Mouse (Mus musculus) kidney, embryonic 15.5 days (tissue): ENCODE results near the gene Noxred1. TPM values are rescaled to one million over a fixed set of nuclear protein-coding genes. Genes with fewer than 3 reads are reported as not detected.
"Not testable (repeated sequence)": the region's sequence is repeated elsewhere in the genome, so short reads cannot be mapped to it uniquely, and the experiment has no call there.

Experiments
- ATAC-seq: fragments of 200-750 bp; cut with Nextera tagmentation; replicated peaks from 2 replicates; pipeline ENCODE4 v1.8.0; 2017; ENCODE audit warnings: moderate TSS enrichment; ENCODE audit not compliant: low FRiP score
- H3K27ac ChIP-seq: fragments of 300-500 bp; sonication (generic); 2 replicates; pipeline ENCODE4 v1.5.1; 2015; ENCODE audit warnings: mild to moderate bottlenecking, inconsistent platforms
- H3K27me3 ChIP-seq: fragments of 300-500 bp; sonication (generic); 2 replicates; pipeline ENCODE4 v1.6.1; 2015; ENCODE audit warnings: inconsistent platforms
- H3K36me3 ChIP-seq: fragments of 300-500 bp; sonication (generic); 2 replicates; pipeline ENCODE4 v1.6.1; 2015; ENCODE audit warnings: inconsistent platforms
- H3K4me1 ChIP-seq: fragments of 300-500 bp; sonication (generic); 2 replicates; pipeline ENCODE4 v1.6.1; 2015; ENCODE audit warnings: inconsistent platforms
- H3K4me2 ChIP-seq: fragments of 300-500 bp; sonication (generic); 2 replicates; pipeline ENCODE4 v1.6.1; 2015; ENCODE audit warnings: moderate library complexity, mild to moderate bottlenecking, inconsistent platforms
- H3K4me3 ChIP-seq: fragments of 300-500 bp; sonication (generic); replicated peaks from 2 replicates; pipeline ENCODE4 v1.5.1; 2015; ENCODE audit warnings: mild to moderate bottlenecking, inconsistent platforms
- H3K9ac ChIP-seq: fragments of 300-500 bp; sonication (generic); 2 replicates; pipeline ENCODE4 v1.6.1; 2015; ENCODE audit warnings: mild to moderate bottlenecking, inconsistent platforms
- H3K9me3 ChIP-seq: fragments of 300-500 bp; sonication (generic); replicated peaks from 2 replicates; pipeline ENCODE4 v1.6.1; 2016; ENCODE audit warnings: inconsistent platforms
- WGBS: fragments of 180-500 bp; shearing (Covaris S2); methylation state at CpG from one replicate; pipeline ENCODE4 v1.1.7; 2015; ENCODE audit warnings: mixed read lengths; 5-methylcytosine and 5-hydroxymethylcytosine counted together
- polyA plus RNA-seq: library from polyadenylated mRNA; unstranded; fragments of >200 nt; fragmentation: Nextera tagmentation; extraction: Ambion mirVana; gene quantifications from 2 replicates; pipeline ENCODE4 v1.2.1, GENCODE M21; 2015

The Noxred1 gene
- polyA plus RNA-seq, result 0.55 and 0.66 TPM in 2 replicates

DNA sequence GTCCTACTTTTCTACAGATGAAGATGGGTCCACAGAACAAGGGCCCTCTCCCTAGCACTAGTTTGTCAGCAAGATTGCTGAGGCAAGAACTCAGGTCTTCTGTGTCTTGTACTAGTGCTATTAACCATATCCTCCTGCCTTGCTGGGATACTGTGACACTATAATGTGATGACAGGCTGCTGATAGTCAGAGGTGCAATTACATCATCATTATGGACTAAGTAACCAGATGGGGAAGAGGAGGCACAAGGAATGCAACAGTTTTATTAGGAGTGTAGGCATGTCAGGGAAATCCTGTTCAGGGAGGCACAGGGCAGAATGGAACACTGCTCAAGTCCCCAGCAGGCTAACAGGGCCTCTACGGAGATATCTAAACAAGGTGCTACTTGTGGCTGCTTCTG lies at the start of gene Noxred1:
Gene Noxred1, minus strand, starts transcription at position 101 of the 400 bp plus-strand sequence.
- no peak for ATAC-seq

DNA sequence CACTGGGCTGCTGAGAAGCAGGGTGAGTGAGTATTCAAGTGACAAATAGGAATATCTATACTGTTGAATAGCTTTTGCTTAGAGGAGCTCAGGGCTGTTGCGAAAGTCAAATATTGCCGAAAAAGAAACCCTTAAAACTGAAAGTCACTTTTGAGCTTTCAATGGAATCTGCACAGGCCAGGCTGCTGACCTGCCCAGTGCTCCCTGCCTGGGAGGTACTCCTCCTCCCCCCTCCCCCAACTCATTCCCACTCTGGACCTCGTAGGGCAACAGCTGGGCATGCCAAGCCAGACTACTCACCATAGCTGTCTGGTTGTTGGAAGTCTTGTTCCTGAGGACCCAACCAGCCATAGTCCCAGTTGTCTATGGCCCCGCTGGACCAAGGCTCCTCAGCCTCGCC lies 46.2 kb upstream of the Noxred1 start:
- Histone ChIP-seq H3K27me3 (no peaks in the 10 kb centered on the region), H3K9me3 (no peaks in the 10 kb centered on the region), H3K4me3 (no peak overlapping the region), H3K4me2 (no peak overlapping the region), H3K27ac (no peak overlapping the region), H3K9ac (no peak overlapping the region), H3K4me1 (peaks cover 5% of the 10 kb centered on the region), H3K36me3 (no peaks in the 10 kb centered on the region)
- 81% methylated on average over 5 of the region's 5 CpGs for WGBS
- ATAC-seq, result no peak

More for the DNA sequence above, at the start of gene Noxred1:
- H3K9ac ChIP-seq, result no peak within 1 kb of the TSS
- H3K4me1 ChIP-seq, result no peaks in the 10 kb centered on the region
- no peaks in the 10 kb centered on the region for H3K27me3 ChIP-seq
- 88% methylated on average over 1 of the region's 1 CpGs for WGBS
- no peak within 1 kb of the TSS for H3K4me2 ChIP-seq
- no peak within 1 kb of the TSS for H3K4me3 ChIP-seq
- peaks cover 47% of the 10 kb centered on the region for H3K36me3 ChIP-seq
- no peak within 1 kb of the TSS for H3K27ac ChIP-seq
- no peaks in the 10 kb centered on the region for H3K9me3 ChIP-seq

DNA sequence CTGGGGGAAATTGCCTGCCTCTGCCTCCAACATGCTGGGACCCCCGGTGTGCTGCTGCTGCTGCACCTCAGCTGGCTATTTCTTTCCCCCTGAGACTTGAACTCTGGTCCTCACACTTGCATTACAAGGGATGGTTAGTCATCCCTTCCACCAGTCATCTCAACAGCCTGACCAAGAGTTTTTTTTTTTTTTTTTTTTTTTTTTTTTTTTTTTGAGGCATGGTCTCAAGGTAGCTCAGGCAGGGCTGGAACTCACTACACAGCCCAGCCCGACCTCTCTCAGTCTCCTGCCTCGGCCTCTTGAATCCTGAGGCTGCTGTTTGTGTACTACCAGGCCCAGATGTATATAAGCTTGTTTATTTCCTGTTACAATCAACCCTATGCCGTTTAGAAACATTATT lies 45.7 kb upstream of the Noxred1 start:
- Histone ChIP-seq H3K9ac (no peak overlapping the region), H3K4me2 (no peak overlapping the region), H3K27ac (no peak overlapping the region), H3K4me3 (no peak overlapping the region), H3K9me3 (no peaks in the 10 kb centered on the region), H3K27me3 (no peaks in the 10 kb centered on the region), H3K36me3 (no peaks in the 10 kb centered on the region), H3K4me1 (peaks cover 9% of the 10 kb centered on the region)
- no peak for ATAC-seq
- 81% methylated on average over 4 of the region's 4 CpGs for WGBS

DNA sequence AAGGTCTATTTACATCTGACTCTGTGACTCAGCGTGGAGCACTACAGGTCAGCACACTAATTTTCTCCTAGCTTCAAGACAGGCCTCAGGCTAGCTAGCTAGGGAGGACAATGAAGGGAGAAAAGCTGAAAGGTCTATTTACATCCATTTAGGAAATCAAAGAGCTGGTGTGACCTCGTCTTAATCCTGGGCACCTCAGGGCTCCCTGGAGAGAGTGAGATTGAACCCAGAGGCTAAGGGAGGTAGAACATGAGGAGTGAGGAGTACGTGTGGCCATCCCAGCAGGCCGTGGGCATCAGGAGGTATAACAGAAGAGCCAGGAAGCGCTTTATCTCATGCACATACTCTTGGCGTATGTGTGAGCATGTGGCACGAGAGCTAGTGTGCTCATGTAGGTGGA lies 45.2 kb upstream of the Noxred1 start:
- H3K27me3 ChIP-seq, result no peaks in the 10 kb centered on the region
- H3K4me1 ChIP-seq, result peaks cover 15% of the 10 kb centered on the region
- 72% methylated on average over 7 of the region's 7 CpGs for WGBS

DNA sequence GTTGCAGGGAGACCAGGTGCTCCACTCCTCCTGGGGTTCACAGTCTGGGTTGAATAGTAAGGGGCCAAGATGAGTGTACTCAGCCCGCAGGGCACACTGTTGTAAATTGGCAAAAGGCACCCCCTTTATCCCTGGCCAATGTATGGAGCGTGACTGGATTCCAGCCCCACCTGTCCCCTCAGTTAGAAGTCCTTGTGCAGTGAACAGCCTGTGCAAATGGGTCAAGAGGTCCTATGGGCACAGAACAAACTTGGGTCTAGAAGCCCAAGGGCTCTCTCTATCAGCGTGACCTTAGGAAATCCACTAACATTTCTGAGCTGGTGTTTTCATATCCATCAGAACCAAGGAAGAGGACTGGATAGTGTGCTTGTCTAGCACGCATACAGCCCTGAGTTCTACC lies 44.2 kb upstream of the Noxred1 start:
- H3K36me3 ChIP-seq, result no peaks in the 10 kb centered on the region
- WGBS, result 95% methylated on average over 4 of the region's 4 CpGs
- H3K4me2 ChIP-seq, result no peak overlapping the region
- no peak for ATAC-seq
- H3K4me3 ChIP-seq, result no peak overlapping the region
- H3K27me3 ChIP-seq, result no peaks in the 10 kb centered on the region
- no peaks in the 10 kb centered on the region for H3K9me3 ChIP-seq
- H3K27ac ChIP-seq, result no peak overlapping the region
- H3K4me1 ChIP-seq, result peaks cover 23% of the 10 kb centered on the region
- no peak overlapping the region for H3K9ac ChIP-seq

More for the DNA sequence above, 45.2 kb upstream of the Noxred1 start:
- Histone ChIP-seq H3K36me3 (no peaks in the 10 kb centered on the region), H3K4me3 (no peak overlapping the region), H3K27ac (no peak overlapping the region), H3K9ac (no peak overlapping the region), H3K4me2 (no peak overlapping the region), H3K9me3 (no peaks in the 10 kb centered on the region)
- no peak for ATAC-seq

DNA sequence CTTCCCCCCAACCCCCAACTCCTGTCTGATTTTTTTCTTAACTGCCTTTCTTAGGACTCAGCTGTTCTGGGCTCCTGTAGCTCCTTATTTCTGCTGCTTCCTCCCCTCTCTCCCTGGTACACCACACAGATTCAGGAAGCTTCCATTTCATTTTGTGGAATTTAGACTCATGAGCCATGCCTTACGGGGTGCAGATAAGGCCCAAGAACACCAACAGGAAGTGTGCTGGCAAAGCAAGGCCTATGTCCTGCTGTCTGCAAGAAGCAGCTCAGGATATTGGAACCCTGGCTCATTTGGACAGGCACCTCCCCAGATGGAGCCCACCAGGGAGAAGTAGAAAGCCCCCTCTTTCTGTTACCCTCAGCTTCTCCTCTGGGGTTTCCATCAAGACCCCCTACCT lies 43.2 kb upstream of the Noxred1 start:
- Histone ChIP-seq H3K27me3 (no peaks in the 10 kb centered on the region), H3K36me3 (0 out of 2 replicates have a peak, but pooled peaks cover 2% of the 10 kb centered on the region), H3K9ac (no peak overlapping the region), H3K4me2 (no peak overlapping the region), H3K4me3 (no peak overlapping the region), H3K4me1 (peaks cover 23% of the 10 kb centered on the region), H3K9me3 (no peaks in the 10 kb centered on the region), H3K27ac (no peak overlapping the region)
- 67% methylated on average over 1 of the region's 1 CpGs for WGBS
- ATAC-seq, result no peak

DNA sequence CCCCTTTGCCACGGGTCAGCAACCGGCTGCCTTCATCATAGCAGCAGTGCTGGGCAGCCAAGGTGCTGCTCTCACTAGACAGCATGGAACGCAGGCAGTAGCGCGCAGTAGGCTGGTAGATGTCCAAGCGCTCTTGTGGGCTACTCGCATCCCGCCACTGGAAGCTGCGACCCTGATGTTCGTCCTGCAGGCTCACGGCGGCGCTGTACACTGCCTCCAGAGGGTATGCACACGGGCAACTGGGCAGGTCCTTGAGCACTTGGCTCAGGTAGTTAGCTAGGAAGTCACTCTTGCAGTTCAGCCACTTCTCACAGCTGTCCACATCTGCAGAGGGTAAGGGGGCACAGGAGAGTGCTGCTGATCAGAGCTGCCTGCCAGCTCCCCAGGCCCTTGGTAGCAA lies 41.3 kb upstream of the Noxred1 start:
- Histone ChIP-seq H3K4me1 (peaks cover 23% of the 10 kb centered on the region), H3K4me2 (no peak overlapping the region), H3K4me3 (no peak overlapping the region), H3K9me3 (no peaks in the 10 kb centered on the region), H3K27me3 (no peaks in the 10 kb centered on the region), H3K27ac (no peak overlapping the region), H3K9ac (no peak overlapping the region), H3K36me3 (peaks cover 21% of the 10 kb centered on the region)
- peak; percentile 29 for ATAC-seq
- 51% methylated on average over 14 of the region's 14 CpGs for WGBS

DNA sequence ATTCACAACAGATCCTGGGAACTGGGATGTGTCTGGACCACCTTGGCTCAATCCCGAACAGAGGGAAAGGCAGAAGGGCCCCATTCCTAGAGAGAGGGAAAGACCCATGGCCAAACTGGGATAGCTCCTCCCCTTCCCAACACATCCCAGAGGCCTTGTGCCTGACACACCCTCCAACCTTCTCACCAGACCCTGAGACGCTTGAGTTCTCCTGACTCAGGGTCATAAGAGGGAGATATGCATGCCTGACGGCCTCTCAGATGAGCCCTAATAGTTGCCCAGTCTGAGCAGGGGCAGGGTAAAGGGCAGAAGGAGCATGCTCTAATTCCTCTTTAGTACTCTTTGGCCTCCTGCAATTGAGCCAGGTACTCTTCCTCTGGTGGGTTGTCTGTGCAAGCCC lies 40.8 kb upstream of the Noxred1 start:
- H3K36me3 ChIP-seq, result peaks cover 26% of the 10 kb centered on the region
- WGBS, result 38% methylated on average over 3 of the region's 3 CpGs
- ATAC-seq, result peak; percentile 47
- H3K9ac ChIP-seq, result no peak overlapping the region
- no peak overlapping the region for H3K27ac ChIP-seq
- H3K4me1 ChIP-seq, result peaks cover 23% of the 10 kb centered on the region
- no peaks in the 10 kb centered on the region for H3K9me3 ChIP-seq
- no peaks in the 10 kb centered on the region for H3K27me3 ChIP-seq
- no peak overlapping the region for H3K4me3 ChIP-seq
- H3K4me2 ChIP-seq, result no peak overlapping the region

DNA sequence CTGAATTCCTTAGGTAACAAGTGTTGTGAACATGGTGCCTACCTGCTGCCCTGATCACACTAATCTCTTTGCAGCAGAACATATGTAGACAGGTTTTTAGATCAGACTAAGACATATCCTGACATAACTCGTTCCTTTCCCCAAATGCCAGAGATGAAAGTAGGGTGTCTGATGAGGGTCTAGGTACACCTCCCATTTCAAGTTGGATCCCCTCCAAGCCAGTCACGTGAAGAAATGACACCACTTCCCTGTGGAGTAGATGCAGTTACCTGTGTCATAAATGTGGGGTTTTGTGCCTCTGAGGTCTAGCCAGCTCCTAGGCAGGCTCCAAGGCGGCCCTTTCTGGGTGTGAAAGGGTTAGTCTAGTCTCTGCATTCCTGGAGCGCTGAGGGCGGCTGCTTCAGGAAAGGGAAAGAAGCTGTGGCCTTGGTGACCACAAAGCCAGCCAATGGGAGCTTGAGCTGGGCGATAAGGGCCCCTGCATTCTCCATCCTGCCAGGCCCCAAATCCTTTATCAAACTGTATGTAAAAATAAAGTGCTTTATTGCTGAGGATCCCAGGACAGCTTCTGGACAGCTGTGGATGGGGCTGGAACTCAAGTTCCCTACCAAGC lies 39.7 kb upstream of the Noxred1 start:
- peak overlapping the region; percentile 25; the same call in 1 of the 2 replicates for H3K4me2 ChIP-seq
- H3K36me3 ChIP-seq, result peaks cover 38% of the 10 kb centered on the region
- peak overlapping the region; percentile 37; the same call in 1 of the 2 replicates for H3K27ac ChIP-seq
- H3K27me3 ChIP-seq, result no peaks in the 10 kb centered on the region
- ATAC-seq, result 0 out of 2 replicates have a peak, but pooled peaks have one; percentile 52
- H3K4me1 ChIP-seq, result peaks cover 23% of the 10 kb centered on the region
- H3K9ac ChIP-seq, result no peak overlapping the region
- H3K9me3 ChIP-seq, result no peaks in the 10 kb centered on the region
- no peak overlapping the region for H3K4me3 ChIP-seq
- WGBS, result 15% methylated on average over 6 of the region's 6 CpGs

DNA sequence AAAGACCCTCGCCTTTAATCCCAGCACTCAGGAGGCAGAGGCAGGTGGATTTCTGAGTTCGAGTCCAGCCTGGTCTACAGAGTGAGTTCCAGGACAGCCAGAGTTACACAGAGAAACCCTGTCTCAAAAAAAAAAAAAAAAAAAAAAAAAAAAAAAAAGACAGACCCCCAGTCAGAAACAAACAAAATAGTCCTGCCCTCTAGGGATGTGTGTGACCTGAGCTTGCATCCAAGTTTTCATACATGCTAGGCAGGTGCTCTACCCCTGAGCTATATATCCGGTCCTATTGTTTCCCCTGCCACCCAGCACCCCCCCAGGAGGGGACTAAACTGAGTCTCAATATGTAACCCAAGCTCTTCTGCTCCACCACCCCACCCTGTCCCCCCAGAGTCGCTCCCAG lies 38.7 kb upstream of the Noxred1 start:
- H3K9ac ChIP-seq, H3K4me2 ChIP-seq, H3K9me3 ChIP-seq, H3K27me3 ChIP-seq, ATAC-seq, H3K27ac ChIP-seq, H3K4me3 ChIP-seq: not testable (repeated sequence)
- WGBS, result 93% methylated on average over 4 of the region's 4 CpGs
- Histone ChIP-seq H3K4me1 (peaks cover 23% of the 10 kb centered on the region), H3K36me3 (peaks cover 47% of the 10 kb centered on the region)

DNA sequence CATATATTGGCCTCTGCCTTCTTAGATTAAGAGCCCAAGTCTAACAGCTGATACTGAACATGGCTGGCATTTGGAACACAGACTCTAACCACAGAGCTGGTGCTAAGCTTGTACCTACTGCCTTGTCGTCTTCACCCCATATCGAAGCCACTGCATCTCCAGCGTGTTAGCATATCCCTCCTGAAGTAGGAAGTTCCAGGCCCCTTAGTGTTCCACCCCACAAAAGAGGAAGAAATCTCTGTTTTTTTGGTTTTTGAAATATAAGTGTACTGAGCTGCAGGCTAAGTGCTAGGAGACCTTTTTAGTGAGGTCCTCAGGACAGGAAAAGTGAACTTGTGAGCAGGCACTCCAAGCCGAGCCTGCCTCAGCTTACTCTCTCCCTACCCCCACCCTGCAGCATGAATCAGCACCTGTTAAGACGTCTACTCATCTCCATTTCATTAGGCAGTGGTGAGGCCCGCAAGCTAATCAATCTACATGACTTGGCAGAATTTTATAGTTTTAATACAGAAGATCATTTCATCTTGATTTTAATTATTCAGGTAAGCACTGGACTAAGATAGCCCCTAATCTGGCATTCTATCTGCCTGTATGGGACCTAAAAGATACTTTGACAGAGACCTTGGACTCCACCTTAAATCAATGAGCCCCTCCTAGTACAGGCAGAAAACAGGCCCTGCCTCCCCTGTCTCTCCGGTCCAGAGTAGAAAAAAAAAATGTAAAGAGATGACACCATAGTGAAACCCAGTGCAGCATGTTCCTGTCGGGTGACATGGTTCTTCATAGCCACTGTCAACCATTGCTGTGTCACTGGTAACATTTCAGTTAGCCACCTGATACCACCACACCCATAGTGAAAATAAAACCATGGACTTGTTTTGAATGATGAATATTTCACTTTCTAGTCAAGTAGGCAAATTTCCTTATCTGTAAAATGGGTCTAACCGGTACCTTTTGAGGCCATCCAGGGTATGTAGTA lies 36.6 kb upstream of the Noxred1 start:
- Histone ChIP-seq H3K27me3 (no peaks in the 10 kb centered on the region), H3K9me3 (no peaks in the 10 kb centered on the region), H3K9ac (no peak overlapping the region), H3K4me2 (no peak overlapping the region), H3K4me3 (no peak overlapping the region), H3K4me1 (peaks cover 22% of the 10 kb centered on the region), H3K36me3 (peaks cover 69% of the 10 kb centered on the region), H3K27ac (no peak overlapping the region)
- WGBS, result 86% methylated on average over 9 of the region's 9 CpGs
- no peak for ATAC-seq

DNA sequence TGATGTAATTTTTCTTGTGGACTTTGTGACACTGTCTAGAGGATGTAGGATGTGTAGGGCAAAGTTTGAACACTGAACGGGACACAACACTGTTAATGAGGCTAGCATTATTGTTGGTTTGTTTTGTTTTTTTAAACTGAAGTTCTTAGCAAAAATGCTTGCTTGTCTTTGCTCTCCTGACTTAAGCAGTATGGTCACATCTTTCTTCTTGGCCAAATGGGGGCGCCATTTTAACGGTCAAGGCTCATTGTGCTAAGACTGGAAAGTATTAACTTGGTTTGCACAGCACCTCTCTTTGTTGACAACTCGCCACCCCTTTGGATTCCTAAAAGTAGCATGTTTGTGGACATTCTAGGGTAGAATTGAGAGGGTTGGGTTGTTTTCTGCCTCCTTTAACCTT lies 29.1 kb upstream of the Noxred1 start:
- Histone ChIP-seq H3K4me1 (peaks cover 17% of the 10 kb centered on the region), H3K36me3 (peaks cover 57% of the 10 kb centered on the region), H3K9me3 (no peaks in the 10 kb centered on the region), H3K4me2 (peak overlapping the region; percentile 79), H3K27ac (no peak overlapping the region), H3K4me3 (peak overlapping the region; percentile 76), H3K27me3 (no peaks in the 10 kb centered on the region), H3K9ac (peak overlapping the region; percentile 84)
- WGBS, result 29% methylated on average over 4 of the region's 4 CpGs
- no peak for ATAC-seq
